Mouse (Mus musculus): Measurements from ENCODE around the gene Kmt5a. TPM values are rescaled to one million over a fixed set of nuclear protein-coding genes. Genes with fewer than 3 reads are reported as not detected.

Kmt5a gene
- total RNA-seq, 2 experiments from 2014 or later, result 178 to 229 TPM

DNA sequence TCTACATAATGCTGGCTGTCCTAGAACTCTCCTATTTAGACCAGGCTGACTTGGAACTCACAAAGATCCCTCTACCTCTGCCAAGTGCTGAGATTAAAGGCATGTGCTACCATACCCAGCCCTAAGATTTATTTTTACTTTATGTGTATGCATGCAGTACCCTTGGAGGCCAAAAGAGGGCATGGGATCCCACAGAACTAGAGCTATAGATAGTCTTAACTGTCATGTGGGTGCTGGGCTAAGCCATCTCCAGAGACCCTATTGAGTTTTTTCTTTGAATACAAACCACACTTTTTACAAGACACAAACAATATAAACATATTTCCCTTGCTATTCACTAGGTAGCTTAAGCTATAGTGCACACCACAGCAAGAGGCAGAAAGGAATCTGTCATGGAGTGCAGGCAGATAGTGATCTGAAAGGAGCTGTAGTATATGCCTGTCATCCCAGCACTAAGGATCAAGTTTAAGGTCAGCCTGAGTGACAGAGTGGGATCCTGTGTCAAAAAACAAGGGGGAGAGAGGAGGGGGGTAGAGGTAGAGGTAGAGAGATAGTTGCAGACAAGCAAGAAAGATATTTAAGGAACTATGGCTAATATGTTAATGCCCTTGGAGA is 7.2 kb upstream of the Kmt5a start:
- intact Hi-C loops (cut with DNase I), result loop anchor here (1.0 kb wide), 1 partner anchor 106 kb away; no protein-coding TSS in a partner anchor
- TF ChIP-seq CTCF (IDR thresholded peaks at IDR 0.05), result peak; percentile 91

GRCm38 (mm10) chr5:124433048-124433447 is 6.7 kb upstream of the Kmt5a start:
- DNase-seq, result no peak
- intact Hi-C loops (cut with DNase I), result no loop called here
- H3K4me3 ChIP-seq, result no peak overlapping the region
- TF ChIP-seq CTCF (IDR thresholded peaks at IDR 0.05), result no peak
- H3K27ac ChIP-seq, result peak overlapping the region; percentile 88

More for the DNA sequence above, 7.2 kb upstream of the Kmt5a start:
- peak; percentile 70 for DNase-seq
- Histone ChIP-seq H3K27ac (peak overlapping the region; percentile 88), H3K4me3 (no peak overlapping the region)

DNA sequence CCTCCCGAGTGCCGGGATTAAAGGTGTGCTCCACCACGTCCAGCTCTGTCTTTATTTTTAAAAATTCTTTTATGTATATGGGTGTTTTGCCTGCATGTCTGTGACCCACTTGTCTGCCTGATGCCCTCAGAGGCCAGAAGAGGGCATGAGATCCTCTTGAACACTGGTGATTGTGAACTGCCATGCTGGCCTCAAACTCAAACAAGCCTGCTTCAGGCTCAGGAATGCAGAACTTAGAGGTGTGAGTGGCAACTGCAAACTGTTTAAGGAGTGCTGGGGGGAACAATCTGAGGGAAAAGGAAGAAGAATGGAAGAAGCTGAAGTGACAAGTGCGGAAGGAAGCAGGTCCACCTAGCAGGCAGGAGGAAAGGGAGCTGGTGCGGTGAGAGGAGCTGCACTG is 1.5 kb upstream of the Kmt5a start:
- peak overlapping the region; percentile 96 for H3K27ac ChIP-seq
- peak; percentile 54 for TF ChIP-seq CTCF (IDR thresholded peaks at IDR 0.05)
- no peak overlapping the region for H3K4me3 ChIP-seq
- intact Hi-C loops (cut with DNase I), result no loop called here
- peak; percentile 42 for DNase-seq

- Histone ChIP-seq H3K4me3 (peak overlapping the region; percentile 93), H3K27ac (peak overlapping the region; percentile 96)
- no peak for TF ChIP-seq CTCF (IDR thresholded peaks at IDR 0.05)
- DNase-seq, result no peak
- intact Hi-C loops (cut with DNase I), result no loop called here
Measured at GRCm38 (mm10) chr5:124438746-124439145, 984 bp upstream of the Kmt5a start.

DNA sequence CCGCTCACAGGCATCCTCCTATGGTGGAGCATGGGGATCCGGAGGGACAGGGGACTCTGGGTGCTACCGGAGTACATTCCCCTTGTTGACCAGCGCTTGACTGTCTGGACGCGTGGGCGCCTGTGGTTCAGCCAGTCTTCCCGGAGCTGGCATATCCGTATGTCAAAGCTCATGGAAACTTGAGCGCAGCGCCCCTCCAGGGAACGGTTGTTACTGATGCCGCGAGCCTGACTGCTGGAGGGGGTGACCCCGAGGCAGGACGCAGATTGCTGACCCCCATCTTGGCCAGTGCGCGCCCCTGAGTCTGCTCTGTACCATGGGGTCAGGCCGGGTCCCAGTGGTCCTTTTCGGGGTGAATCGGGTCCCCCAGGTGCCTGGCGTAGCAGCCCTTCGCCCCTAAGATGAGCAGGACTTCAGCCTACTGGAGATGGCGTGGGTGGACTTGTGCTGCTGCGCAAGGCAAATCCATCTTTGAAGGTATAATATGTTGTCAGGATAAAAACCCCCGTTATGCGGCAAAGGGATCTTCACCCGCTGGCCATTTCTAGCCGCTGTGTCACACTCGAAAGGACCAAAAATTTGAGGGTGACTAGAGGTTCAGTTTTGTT is 468 bp downstream of the Kmt5a start:
- DNase-seq, result peak; percentile 84
- peak; percentile 49 for TF ChIP-seq CTCF (IDR thresholded peaks at IDR 0.05)

GRCm38 (mm10) chr5:124442628-124443027 is 2.9 kb downstream of the Kmt5a start:
- intact Hi-C loops (cut with DNase I), result no loop called here
- DNase-seq, result no peak
- no peak overlapping the region for H3K4me3 ChIP-seq
- no peak for TF ChIP-seq CTCF (IDR thresholded peaks at IDR 0.05)
- H3K27ac ChIP-seq, result no peak overlapping the region

More for the DNA sequence above, 468 bp downstream of the Kmt5a start:
- intact Hi-C loops (cut with DNase I), result no loop called here
- Histone ChIP-seq H3K27ac (peak overlapping the region; percentile 96), H3K4me3 (peak overlapping the region; percentile 93)

GRCm38 (mm10) chr5:124444208-124444607 is 4.5 kb downstream of the Kmt5a start:
- Histone ChIP-seq H3K4me3 (peak overlapping the region; percentile 92), H3K27ac (peak overlapping the region; percentile 97)
- DNase-seq, result no peak
- no peak for TF ChIP-seq CTCF (IDR thresholded peaks at IDR 0.05)
- intact Hi-C loops (cut with DNase I), result no loop called here

DNA sequence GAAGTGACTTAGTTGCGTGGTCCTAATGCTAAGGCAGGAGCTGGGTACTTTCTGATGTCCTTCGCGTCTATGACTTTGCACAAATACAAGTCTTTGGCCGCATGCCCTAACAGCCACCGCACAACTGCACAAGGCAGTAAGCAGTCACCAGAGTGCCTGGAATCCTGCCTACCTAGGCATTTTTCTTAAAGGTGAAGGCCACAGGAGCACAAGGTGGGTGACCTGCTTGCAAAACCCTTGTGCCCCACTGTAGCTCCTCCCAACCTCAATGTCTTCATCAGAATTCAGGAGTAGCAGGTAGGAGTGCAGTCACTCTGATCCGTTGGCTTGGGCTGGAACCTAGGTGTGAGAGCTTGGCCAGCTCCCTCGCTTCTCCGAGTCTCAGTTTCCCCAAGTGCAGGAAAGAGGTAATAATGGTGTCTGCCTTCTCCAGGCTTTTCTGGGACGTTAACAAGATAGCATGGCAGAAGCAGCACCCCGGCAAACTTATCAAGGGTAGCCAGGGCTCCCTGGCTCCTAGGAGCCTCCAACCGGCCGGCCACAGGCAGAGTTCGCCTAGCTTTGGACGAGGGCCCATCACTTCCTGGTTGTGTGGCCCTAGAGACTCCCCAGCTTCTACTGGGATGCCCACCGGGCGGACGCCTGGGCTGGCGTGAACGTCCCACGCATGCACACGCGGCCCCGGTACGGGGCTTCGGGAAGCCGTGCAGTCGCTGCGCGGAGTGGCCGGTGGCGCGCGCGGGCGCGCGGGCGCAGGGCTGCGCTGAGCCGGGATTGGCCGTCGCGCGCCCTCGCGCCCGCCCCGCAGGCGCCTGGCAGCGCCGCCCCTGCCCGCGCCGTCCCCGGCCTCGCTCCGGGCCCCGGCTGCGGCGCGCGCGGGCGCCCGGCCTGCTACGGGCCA is 5.2 kb downstream of the Kmt5a start:
- intact Hi-C loops (cut with DNase I), result no loop called here
- peak overlapping the region; percentile 92 for H3K4me3 ChIP-seq
- no peak for TF ChIP-seq CTCF (IDR thresholded peaks at IDR 0.05)
- DNase-seq, result peak; percentile 92
- peak overlapping the region; percentile 97 for H3K27ac ChIP-seq

DNA sequence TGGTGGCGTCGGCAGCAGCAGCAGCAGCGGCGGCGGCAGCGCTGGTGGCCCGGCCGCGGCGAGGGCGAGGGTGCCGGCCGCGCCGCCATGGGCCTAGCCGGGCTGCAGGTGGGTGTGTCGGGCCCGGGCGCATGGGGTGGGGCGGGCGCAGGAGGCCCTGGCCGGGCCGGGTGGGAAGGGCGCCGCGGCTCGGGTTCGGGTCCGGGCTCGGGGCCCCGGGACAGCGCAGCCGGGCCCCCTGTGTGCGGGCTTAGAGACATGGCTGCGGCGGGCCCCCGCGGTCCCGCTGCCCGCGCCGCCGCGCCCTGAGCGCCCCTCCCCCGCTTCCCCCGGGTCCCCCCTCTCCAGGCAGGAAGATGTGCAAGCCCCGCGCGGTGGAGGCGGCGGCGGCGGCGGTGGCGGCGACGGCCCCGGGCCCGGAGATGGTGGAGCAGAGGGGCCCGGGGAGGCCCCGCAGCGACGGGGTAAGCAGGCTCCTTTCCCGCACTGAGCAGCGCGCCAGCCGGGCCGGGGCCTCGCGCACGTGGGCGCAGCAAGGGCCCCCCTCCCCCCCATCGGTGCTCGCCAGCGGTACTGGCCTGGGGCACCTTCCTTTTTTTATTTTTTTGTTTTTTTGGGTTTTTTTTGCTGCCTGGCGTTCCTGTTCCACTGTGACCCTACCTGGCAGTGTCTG is 6.0 kb downstream of the Kmt5a start:
- Histone ChIP-seq H3K27ac (peak overlapping the region; percentile 93), H3K4me3 (peak overlapping the region; percentile 92)
- intact Hi-C loops (cut with DNase I), result no loop called here
- TF ChIP-seq CTCF (IDR thresholded peaks at IDR 0.05), result no peak
- peak; percentile 74 for DNase-seq

GRCm38 (mm10) chr5:124446301-124446881 is 6.7 kb downstream of the Kmt5a start:
- intact Hi-C loops (cut with DNase I), result no loop called here

DNA sequence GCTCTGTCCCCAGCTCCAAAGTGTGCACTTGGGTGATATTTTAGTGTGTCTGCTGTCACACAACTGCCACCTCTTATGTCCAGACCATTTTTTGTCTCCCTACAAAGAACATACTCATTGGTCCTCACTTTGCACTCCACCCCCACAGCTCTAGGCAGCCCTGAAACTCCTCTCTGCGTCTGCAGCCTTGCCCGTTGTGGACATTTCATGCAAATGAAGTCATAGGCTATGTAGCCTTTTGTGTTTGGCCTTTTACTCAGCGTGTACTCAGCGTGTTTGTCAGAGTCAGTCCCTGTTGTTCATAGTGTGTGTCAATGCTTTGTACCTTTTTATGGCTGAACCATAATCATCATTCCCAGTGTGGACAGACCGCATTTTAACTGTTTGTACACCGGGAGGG is 9.8 kb downstream of the Kmt5a start:
- intact Hi-C loops (cut with DNase I), result loop anchor here (2.0 kb wide), 1 partner anchor 25 kb away; no protein-coding TSS in a partner anchor
- peak overlapping the region; percentile 50 for H3K27ac ChIP-seq
- no peak for TF ChIP-seq CTCF (IDR thresholded peaks at IDR 0.05)

More at GRCm38 (mm10) chr5:124446301-124446881, 6.7 kb downstream of the Kmt5a start:
- peak; percentile 86 for DNase-seq
- TF ChIP-seq CTCF (IDR thresholded peaks at IDR 0.05), result no peak
- peak overlapping the region; percentile 93 for H3K27ac ChIP-seq
- H3K4me3 ChIP-seq, result peak overlapping the region; percentile 92

GRCm38 (mm10) chr5:124450051-124450450 is 10.3 kb downstream of the Kmt5a start:
- no peak for DNase-seq

More for the DNA sequence above, 9.8 kb downstream of the Kmt5a start:
- DNase-seq, result no peak
- peak overlapping the region; percentile 92 for H3K4me3 ChIP-seq

More at GRCm38 (mm10) chr5:124450051-124450450, 10.3 kb downstream of the Kmt5a start:
- intact Hi-C loops (cut with DNase I), result no loop called here
- Histone ChIP-seq H3K27ac (peak overlapping the region; percentile 50), H3K4me3 (peak overlapping the region; percentile 92)
- TF ChIP-seq CTCF (IDR thresholded peaks at IDR 0.05), result no peak

Measured in gastrocnemius, adult 2 months (tissue).